Mouse (Mus musculus): ENCODE measurements around the gene Usp17lc. TPM values are rescaled to one million over a fixed set of nuclear protein-coding genes. Genes with fewer than 3 reads are reported as not detected.

Gene Usp17lc
- polyA plus RNA-seq (2014; fragmentation: Illumina TruSeq; extraction: RNeasy Lipid Tissue Mini Kit (QIAGEN cat#74804); ENCODE audit: low read depth, low replicate concordance) = not detected

DNA sequence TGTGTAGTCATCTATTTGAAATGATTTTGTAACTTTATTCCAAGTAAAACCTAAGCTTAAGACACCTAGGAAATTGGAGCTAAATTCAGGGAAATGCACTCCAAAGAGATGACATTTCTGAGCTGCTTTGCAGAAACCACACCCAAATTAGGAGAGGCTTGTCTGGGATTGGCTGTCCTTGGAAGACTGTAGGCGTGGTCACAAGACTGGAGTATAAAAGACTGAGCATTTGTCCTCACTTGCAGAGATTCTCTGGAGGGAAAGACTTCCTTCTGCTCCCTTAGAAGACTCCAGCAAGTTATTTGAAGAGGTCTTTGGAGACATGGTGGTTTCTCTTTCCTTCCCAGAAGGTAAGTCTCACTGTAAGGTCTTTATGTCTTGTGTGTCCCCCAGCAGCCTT is at the start of gene Usp17lc:
TSS of gene Usp17lc (plus strand) at position 301 of the 400 bp plus-strand sequence.

GRCm38 (mm10) chr7:103386077-103386476 is 28.8 kb upstream of the Usp17lc start, which contains the start of gene Olfr603:
Gene Olfr603 (minus strand): TSS chr7:103386177.

DNA sequence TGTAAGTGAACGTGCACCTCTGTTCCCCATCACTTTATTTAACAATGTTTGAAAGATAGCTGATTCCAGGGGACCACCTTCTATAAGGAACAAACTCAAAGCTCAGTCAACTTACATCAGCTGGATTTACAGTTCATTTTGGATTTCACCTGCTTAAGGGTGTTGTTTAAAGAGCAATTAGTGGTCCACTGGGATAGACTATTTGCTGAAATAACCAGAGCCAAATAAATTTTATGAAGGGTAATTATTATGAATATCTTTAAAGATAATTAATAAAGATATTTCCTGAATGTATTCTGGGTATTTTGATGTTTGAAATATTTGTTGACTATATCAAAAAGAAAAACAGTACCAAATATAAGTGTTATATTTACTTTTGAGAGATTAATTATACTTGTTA is 30.5 kb downstream of the Usp17lc start, which contains the start of gene Olfr605:
TSS of gene Olfr605 (minus strand) at position 101 of the 400 bp plus-strand sequence.

DNA sequence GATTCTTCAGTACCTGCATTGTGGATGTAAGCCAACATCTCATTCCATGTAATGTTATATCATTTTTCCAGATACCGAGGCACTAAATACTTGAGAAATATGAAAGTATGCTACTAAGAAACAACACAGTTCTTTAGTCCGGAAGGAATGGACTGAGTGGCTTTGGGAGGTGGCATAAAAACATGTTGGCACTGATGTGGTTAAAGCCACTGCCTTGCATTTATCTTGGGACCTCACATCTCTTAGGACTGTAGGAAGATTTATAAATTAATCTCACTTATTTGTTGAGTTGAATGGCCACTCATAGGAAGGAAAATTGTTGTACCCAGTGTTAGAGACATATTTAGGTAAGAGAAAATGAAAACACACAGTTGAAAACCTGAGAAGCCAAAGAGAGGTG is 33.9 kb downstream of the Usp17lc start, which contains the start of gene Olfr606:
TSS of gene Olfr606 (plus strand) at position 301 of the 400 bp plus-strand sequence.

Other genes with a start within 250 kb of the Usp17lc start
- gene Olfr591, start 236.7 kb upstream of the Usp17lc start, polyA plus RNA-seq (2014; fragmentation: Illumina TruSeq; extraction: RNeasy Lipid Tissue Mini Kit (QIAGEN cat#74804); ENCODE audit: low read depth, low replicate concordance) = not detected
- gene Olfr592, start 230.3 kb upstream of the Usp17lc start, polyA plus RNA-seq (2014; fragmentation: Illumina TruSeq; extraction: RNeasy Lipid Tissue Mini Kit (QIAGEN cat#74804); ENCODE audit: low read depth, low replicate concordance) = not detected
- gene Olfr593, start 203.2 kb upstream of the Usp17lc start, polyA plus RNA-seq (2014; fragmentation: Illumina TruSeq; extraction: RNeasy Lipid Tissue Mini Kit (QIAGEN cat#74804); ENCODE audit: low read depth, low replicate concordance) = not detected
- not detected for gene Olfr594, start 198.1 kb upstream of the Usp17lc start, polyA plus RNA-seq (2014; fragmentation: Illumina TruSeq; extraction: RNeasy Lipid Tissue Mini Kit (QIAGEN cat#74804); ENCODE audit: low read depth, low replicate concordance)
- gene Usp17ld, start 162.6 kb upstream of the Usp17lc start, polyA plus RNA-seq (2014; fragmentation: Illumina TruSeq; extraction: RNeasy Lipid Tissue Mini Kit (QIAGEN cat#74804); ENCODE audit: low read depth, low replicate concordance) = not detected
- not detected for gene Olfr596, start 109.4 kb upstream of the Usp17lc start, polyA plus RNA-seq (2014; fragmentation: Illumina TruSeq; extraction: RNeasy Lipid Tissue Mini Kit (QIAGEN cat#74804); ENCODE audit: low read depth, low replicate concordance)
- not detected for gene Olfr597, start 98.8 kb upstream of the Usp17lc start, polyA plus RNA-seq (2014; fragmentation: Illumina TruSeq; extraction: RNeasy Lipid Tissue Mini Kit (QIAGEN cat#74804); ENCODE audit: low read depth, low replicate concordance)
- gene Olfr598, start 91.5 kb upstream of the Usp17lc start, polyA plus RNA-seq (2014; fragmentation: Illumina TruSeq; extraction: RNeasy Lipid Tissue Mini Kit (QIAGEN cat#74804); ENCODE audit: low read depth, low replicate concordance) = not detected
- not detected for gene Olfr599, start 79.2 kb upstream of the Usp17lc start, polyA plus RNA-seq (2014; fragmentation: Illumina TruSeq; extraction: RNeasy Lipid Tissue Mini Kit (QIAGEN cat#74804); ENCODE audit: low read depth, low replicate concordance)
- not detected for gene Olfr600, start 65.4 kb upstream of the Usp17lc start, polyA plus RNA-seq (2014; fragmentation: Illumina TruSeq; extraction: RNeasy Lipid Tissue Mini Kit (QIAGEN cat#74804); ENCODE audit: low read depth, low replicate concordance)
- not detected for gene Olfr601, start 52.4 kb upstream of the Usp17lc start, polyA plus RNA-seq (2014; fragmentation: Illumina TruSeq; extraction: RNeasy Lipid Tissue Mini Kit (QIAGEN cat#74804); ENCODE audit: low read depth, low replicate concordance)
- gene Olfr603, start 28.9 kb upstream of the Usp17lc start, polyA plus RNA-seq (2014; fragmentation: Illumina TruSeq; extraction: RNeasy Lipid Tissue Mini Kit (QIAGEN cat#74804); ENCODE audit: low read depth, low replicate concordance) = not detected
- not detected for gene Olfr605, start 30.4 kb downstream of the Usp17lc start, polyA plus RNA-seq (2014; fragmentation: Illumina TruSeq; extraction: RNeasy Lipid Tissue Mini Kit (QIAGEN cat#74804); ENCODE audit: low read depth, low replicate concordance)
- not detected for gene Olfr606, start 34.0 kb downstream of the Usp17lc start, polyA plus RNA-seq (2014; fragmentation: Illumina TruSeq; extraction: RNeasy Lipid Tissue Mini Kit (QIAGEN cat#74804); ENCODE audit: low read depth, low replicate concordance)
- not detected for gene Olfr607, start 49.1 kb downstream of the Usp17lc start, polyA plus RNA-seq (2014; fragmentation: Illumina TruSeq; extraction: RNeasy Lipid Tissue Mini Kit (QIAGEN cat#74804); ENCODE audit: low read depth, low replicate concordance)
- not detected for gene Olfr608, start 54.8 kb downstream of the Usp17lc start, polyA plus RNA-seq (2014; fragmentation: Illumina TruSeq; extraction: RNeasy Lipid Tissue Mini Kit (QIAGEN cat#74804); ENCODE audit: low read depth, low replicate concordance)
- not detected for gene Olfr609, start 83.0 kb downstream of the Usp17lc start, polyA plus RNA-seq (2014; fragmentation: Illumina TruSeq; extraction: RNeasy Lipid Tissue Mini Kit (QIAGEN cat#74804); ENCODE audit: low read depth, low replicate concordance)
- not detected for gene Olfr610, start 97.0 kb downstream of the Usp17lc start, polyA plus RNA-seq (2014; fragmentation: Illumina TruSeq; extraction: RNeasy Lipid Tissue Mini Kit (QIAGEN cat#74804); ENCODE audit: low read depth, low replicate concordance)
- gene Olfr611, start 105.8 kb downstream of the Usp17lc start, polyA plus RNA-seq (2014; fragmentation: Illumina TruSeq; extraction: RNeasy Lipid Tissue Mini Kit (QIAGEN cat#74804); ENCODE audit: low read depth, low replicate concordance) = not detected
- gene Olfr612, start 127.6 kb downstream of the Usp17lc start, polyA plus RNA-seq (2014; fragmentation: Illumina TruSeq; extraction: RNeasy Lipid Tissue Mini Kit (QIAGEN cat#74804); ENCODE audit: low read depth, low replicate concordance) = not detected
- not detected for gene Olfr613, start 133.0 kb downstream of the Usp17lc start, polyA plus RNA-seq (2014; fragmentation: Illumina TruSeq; extraction: RNeasy Lipid Tissue Mini Kit (QIAGEN cat#74804); ENCODE audit: low read depth, low replicate concordance)
- gene Olfr615, start 141.0 kb downstream of the Usp17lc start, polyA plus RNA-seq (2014; fragmentation: Illumina TruSeq; extraction: RNeasy Lipid Tissue Mini Kit (QIAGEN cat#74804); ENCODE audit: low read depth, low replicate concordance) = not detected
- gene Olfr616, start 154.1 kb downstream of the Usp17lc start, polyA plus RNA-seq (2014; fragmentation: Illumina TruSeq; extraction: RNeasy Lipid Tissue Mini Kit (QIAGEN cat#74804); ENCODE audit: low read depth, low replicate concordance) = not detected
- gene Olfr617, start 158.0 kb downstream of the Usp17lc start, polyA plus RNA-seq (2014; fragmentation: Illumina TruSeq; extraction: RNeasy Lipid Tissue Mini Kit (QIAGEN cat#74804); ENCODE audit: low read depth, low replicate concordance) = not detected
- gene Olfr618, start 175.0 kb downstream of the Usp17lc start, polyA plus RNA-seq (2014; fragmentation: Illumina TruSeq; extraction: RNeasy Lipid Tissue Mini Kit (QIAGEN cat#74804); ENCODE audit: low read depth, low replicate concordance) = not detected
- not detected for gene Olfr619, start 185.5 kb downstream of the Usp17lc start, polyA plus RNA-seq (2014; fragmentation: Illumina TruSeq; extraction: RNeasy Lipid Tissue Mini Kit (QIAGEN cat#74804); ENCODE audit: low read depth, low replicate concordance)
- gene Olfr620, start 197.5 kb downstream of the Usp17lc start, polyA plus RNA-seq (2014; fragmentation: Illumina TruSeq; extraction: RNeasy Lipid Tissue Mini Kit (QIAGEN cat#74804); ENCODE audit: low read depth, low replicate concordance) = not detected
- not detected for gene Olfr622, start 227.6 kb downstream of the Usp17lc start, polyA plus RNA-seq (2014; fragmentation: Illumina TruSeq; extraction: RNeasy Lipid Tissue Mini Kit (QIAGEN cat#74804); ENCODE audit: low read depth, low replicate concordance)
- not detected for gene Olfr623, start 248.6 kb downstream of the Usp17lc start, polyA plus RNA-seq (2014; fragmentation: Illumina TruSeq; extraction: RNeasy Lipid Tissue Mini Kit (QIAGEN cat#74804); ENCODE audit: low read depth, low replicate concordance)

Data from heart, adult 10 weeks (tissue).